ENCODE assay signal across 13 mouse cellular contexts in genomic region chr17:23571084-23571483, GRCm38 (mm10). TPM values are rescaled to one million over a fixed set of nuclear protein-coding genes. Genes with fewer than 3 reads are reported as not detected.
DNase-seq lines count a peak whose midpoint lies in the region; ATAC-seq and TF ChIP-seq lines count a peak whose summit lies in the region.
"Had no signal": no experiment of that assay in that cellular context is flagged by ENCODE, and none has a peak within 500 bp of the region (broad histone marks: within the 10 kb centered on the region; RNA-seq: fewer than 3 reads in every experiment).

No protein-coding gene starts in this region.

- 24% methylated on average over 5 of the region's 5 CpGs for WGBS in embryonic facial prominence, embryonic 11.5 days
- 36% methylated on average over 5 of the region's 5 CpGs for WGBS in embryonic facial prominence, embryonic 10.5 days

- peak; percentile 17 for DNase-seq in embryonic facial prominence, embryonic 11.5 days (ENCODE audit: low spot score)
- no peak for DNase-seq in embryonic facial prominence, embryonic 10.5 days (ENCODE audit: low spot score)
- DNase-seq in left cerebral cortex, postnatal 25 days (ENCODE audit: low spot score in 2 of 2) = peak; percentile 30 to 50
- no peak for DNase-seq in left cerebral cortex, adult 9 months (ENCODE audit: low spot score in 2 of 2)
- DNase-seq in 416B (ENCODE audit: low read depth) = peak; percentile 54
- DNase-seq in testis, postnatal 14 days (ENCODE audit: low spot score) = no peak
- DNase-seq: cerebellum, adult 9-11 months; kidney, adult 9 months; left cerebral cortex, postnatal 4 days had no signal

- H3K9me3 ChIP-seq in embryonic facial prominence, embryonic 11.5 days (replicated peaks; ENCODE audit: control insufficient read depth, low read length) = no peaks in the 10 kb centered on the region
- peaks cover 5% of the 10 kb centered on the region; the same call in 1 of the 2 replicates for H3K9me3 ChIP-seq in embryonic facial prominence, embryonic 10.5 days
- H3K9me3 ChIP-seq: heart, embryonic 10.5 days had no signal

- H3K4me2 ChIP-seq in embryonic facial prominence, embryonic 11.5 days (ENCODE audit: low read depth, low read length) = no peak overlapping the region

- H3K36me3 ChIP-seq in embryonic facial prominence, embryonic 11.5 days (replicated peaks; ENCODE audit: control insufficient read depth, insufficient read depth, low read depth, low read length) = peaks cover 9% of the 10 kb centered on the region
- peaks cover 40% of the 10 kb centered on the region for H3K36me3 ChIP-seq in embryonic facial prominence, embryonic 10.5 days (replicated peaks)

- no peak for TF ChIP-seq POLR2A in cortical plate, adult 2 months (IDR thresholded peaks at IDR 0.05; ENCODE audit: extremely low read depth, insufficient read depth, low read length)

- no peak overlapping the region for H3K4me3 ChIP-seq in embryonic facial prominence, embryonic 11.5 days (ENCODE audit: low read depth, low read length)
- H3K4me3 ChIP-seq in embryonic facial prominence, embryonic 10.5 days = no peak overlapping the region
- no peak overlapping the region for H3K4me3 ChIP-seq in cortical plate, adult 2 months (ENCODE audit: insufficient read depth, low read length)
- H3K4me3 ChIP-seq: forebrain, embryonic 10.5 days; heart, embryonic 10.5 days had no signal

- no peak for ATAC-seq in embryonic facial prominence, embryonic 11.5 days (replicated peaks; ENCODE audit: insufficient number of reproducible peaks, low FRiP score, low TSS enrichment, low read depth)
- ATAC-seq in megakaryocyte-erythroid progenitor cell, adult 5-6 weeks (replicated peaks; ENCODE audit: low FRiP score, low TSS enrichment, poor library complexity, severe bottlenecking) = no peak

- H3K9ac ChIP-seq in embryonic facial prominence, embryonic 11.5 days (replicated peaks; ENCODE audit: low read length) = no peak overlapping the region

- H3K27me3 ChIP-seq in embryonic facial prominence, embryonic 11.5 days (ENCODE audit: control insufficient read depth, insufficient read depth, low read length) = no peaks in the 10 kb centered on the region
- no peaks in the 10 kb centered on the region for H3K27me3 ChIP-seq in embryonic facial prominence, embryonic 10.5 days (replicated peaks; ENCODE audit: low read depth, poor library complexity, severe bottlenecking)

- H3K27ac ChIP-seq in embryonic facial prominence, embryonic 11.5 days (replicated peaks; ENCODE audit: low read depth, low read length) = no peak overlapping the region
- H3K27ac ChIP-seq in embryonic facial prominence, embryonic 10.5 days (replicated peaks) = no peak overlapping the region
- H3K27ac ChIP-seq in cortical plate, adult 2 months (ENCODE audit: insufficient read depth, low read length) = no peak overlapping the region
- H3K27ac ChIP-seq: forebrain, embryonic 10.5 days; heart, embryonic 10.5 days had no signal

- peak; percentile 50 for TF ChIP-seq CTCF in cortical plate, adult 2 months (IDR thresholded peaks at IDR 0.05; ENCODE audit: extremely low read depth, insufficient read depth, low read length)

- intact Hi-C loops in left cerebral cortex, postnatal 25 days (cut with DNase I) = loop anchor here (2.0 to 5.0 kb wide), 4 partner anchors 32 to 131 kb away; no protein-coding TSS in a partner anchor

- no peaks in the 10 kb centered on the region for H3K4me1 ChIP-seq in embryonic facial prominence, embryonic 11.5 days (ENCODE audit: control insufficient read depth, insufficient read depth, low read length)
- no peaks in the 10 kb centered on the region for H3K4me1 ChIP-seq in embryonic facial prominence, embryonic 10.5 days
- no peaks in the 10 kb centered on the region for H3K4me1 ChIP-seq in cortical plate, adult 2 months (ENCODE audit: control insufficient read depth, insufficient read depth, low read length)
- H3K4me1 ChIP-seq: forebrain, embryonic 10.5 days; heart, embryonic 10.5 days had no signal

RNA-seq across cellular contexts. Expression of gene Zfp213, which starts 7.0 kb away (rescaled TPM):
- polyA plus RNA-seq in embryonic facial prominence, embryonic 11.5 days (2014; fragmentation: Nextera tagmentation; extraction: Ambion mirVana) = 18.2 and 19.6 TPM in 2 replicates
- polyA plus RNA-seq in embryonic facial prominence, embryonic 10.5 days (2016; fragmentation: Nextera tagmentation; extraction: Ambion mirVana) = 27.2 and 31.0 TPM in 2 replicates
- 1 to 10 TPM; 6.5 to 7.0 TPM for total RNA-seq in left cerebral cortex, postnatal 25 days (2021)
- 7.9 and 8.7 TPM in 2 replicates for polyA plus RNA-seq in cortical plate, adult 2 months (2012; rRNA removed)
- total RNA-seq in megakaryocyte-erythroid progenitor cell, adult 5-6 weeks (2014; fragmentation: Nextera tagmentation) = 7.4 and 7.8 TPM in 2 replicates
- total RNA-seq in megakaryocyte-erythroid progenitor cell, adult 5-6 weeks (2017) = 4.9 and 7.5 TPM in 2 replicates

RNA-seq across cellular contexts. Expression of gene Zfp13, which starts 28.2 kb away (rescaled TPM):
- polyA plus RNA-seq in embryonic facial prominence, embryonic 11.5 days (2014; fragmentation: Nextera tagmentation; extraction: Ambion mirVana) = 17.1 and 19.0 TPM in 2 replicates
- 22.4 and 24.4 TPM in 2 replicates for polyA plus RNA-seq in embryonic facial prominence, embryonic 10.5 days (2016; fragmentation: Nextera tagmentation; extraction: Ambion mirVana)
- total RNA-seq in left cerebral cortex, postnatal 25 days (2021) = 10 to 100 TPM; 23.7 to 25.3 TPM
- 27.2 and 28.5 TPM in 2 replicates for polyA plus RNA-seq in cortical plate, adult 2 months (2012; rRNA removed)
- total RNA-seq in megakaryocyte-erythroid progenitor cell, adult 5-6 weeks (2014; fragmentation: Nextera tagmentation) = not detected in 2 replicates
- not detected in 2 replicates for total RNA-seq in megakaryocyte-erythroid progenitor cell, adult 5-6 weeks (2017)

RNA-seq across cellular contexts. Expression of gene Zscan10, which starts 29.6 kb away (rescaled TPM):
- 0.28 and 0.59 TPM in 2 replicates for polyA plus RNA-seq in embryonic facial prominence, embryonic 11.5 days (2014; fragmentation: Nextera tagmentation; extraction: Ambion mirVana)
- polyA plus RNA-seq in embryonic facial prominence, embryonic 10.5 days (2016; fragmentation: Nextera tagmentation; extraction: Ambion mirVana) = 0.71 and 1.0 TPM in 2 replicates
- not detected for total RNA-seq in left cerebral cortex, postnatal 25 days (2021)
- 0.13 TPM in 1 of 2 replicates, not detected in the other for polyA plus RNA-seq in cortical plate, adult 2 months (2012; rRNA removed)
- not detected in 2 replicates for total RNA-seq in megakaryocyte-erythroid progenitor cell, adult 5-6 weeks (2014; fragmentation: Nextera tagmentation)
- not detected in 2 replicates for total RNA-seq in megakaryocyte-erythroid progenitor cell, adult 5-6 weeks (2017)
- total RNA-seq: left cerebral cortex, postnatal 4 days had no signal

Comparison
In these comparisons a context has a peak if more than half of its experiments do, and no peak if none do; other contexts are left out.
1. DNase-seq: peak in embryonic facial prominence, embryonic 11.5 days (single experiment), left cerebral cortex, postnatal 25 days (2 of 2) and 416B (single experiment); none in embryonic facial prominence, embryonic 10.5 days (single experiment), left cerebral cortex, adult 9 months (0 of 2) and testis, postnatal 14 days (single experiment).